Mouse (Mus musculus): Measurements from ENCODE around the gene Cbx2. TPM values are rescaled to one million over a fixed set of nuclear protein-coding genes. Genes with fewer than 3 reads are reported as not detected.

Cbx2 gene
- total RNA-seq, 2 experiments from 2014 or later: 1.4 to 1.9 TPM

GRCm38 (mm10) chr11:119039732-119040512 lies 17.2 kb downstream of the Cbx2 start:
- intact Hi-C loops (cut with DNase I; ENCODE audit: low total_unique reads): loop anchor here (10.0 kb wide), 1 partner anchor 45 kb away; the partner anchor contains the start of gene Cbx4
- no peak for DNase-seq

- peak; percentile 99 for DNase-seq
- intact Hi-C loops (cut with DNase I; ENCODE audit: low total_unique reads): no loop called here
These were observed 18.0 kb downstream of the Cbx2 start, which contains the start of gene Cbx8 for GRCm38 (mm10) chr11:119040600-119041324. Gene Cbx8, minus strand, starts transcription at chr11:119040969.

GRCm38 (mm10) chr11:119041325-119041716 lies 18.6 kb downstream of the Cbx2 start:
- intact Hi-C loops (cut with DNase I; ENCODE audit: low total_unique reads): no loop called here
- no peak for DNase-seq

- intact Hi-C loops (cut with DNase I; ENCODE audit: low total_unique reads): no loop called here
- DNase-seq: no peak
These were observed 19.1 kb downstream of the Cbx2 start for GRCm38 (mm10) chr11:119041750-119042465.

- intact Hi-C loops (cut with DNase I; ENCODE audit: low total_unique reads): no loop called here
- no peak for DNase-seq
These were observed 19.9 kb downstream of the Cbx2 start for GRCm38 (mm10) chr11:119042466-119043272.

- intact Hi-C loops (cut with DNase I; ENCODE audit: low total_unique reads): no loop called here
- no peak for DNase-seq
These were observed 20.4 kb downstream of the Cbx2 start for GRCm38 (mm10) chr11:119043273-119043540.

- no peak for DNase-seq
- intact Hi-C loops (cut with DNase I; ENCODE audit: low total_unique reads): no loop called here
These were observed 21.2 kb downstream of the Cbx2 start for GRCm38 (mm10) chr11:119043761-119044550.

GRCm38 (mm10) chr11:119044551-119045337 lies 22.0 kb downstream of the Cbx2 start:
- peak; percentile 45 for DNase-seq
- intact Hi-C loops (cut with DNase I; ENCODE audit: low total_unique reads): no loop called here

GRCm38 (mm10) chr11:119046601-119047245 lies 24.0 kb downstream of the Cbx2 start:
- intact Hi-C loops (cut with DNase I; ENCODE audit: low total_unique reads): no loop called here
- DNase-seq: peak; percentile 71

GRCm38 (mm10) chr11:119047261-119048132 lies 24.7 kb downstream of the Cbx2 start:
- intact Hi-C loops (cut with DNase I; ENCODE audit: low total_unique reads): no loop called here
- no peak for DNase-seq

- no peak for DNase-seq
- intact Hi-C loops (cut with DNase I; ENCODE audit: low total_unique reads): no loop called here
These were observed 25.4 kb downstream of the Cbx2 start for GRCm38 (mm10) chr11:119048133-119048510.

GRCm38 (mm10) chr11:119050361-119050760 lies 27.6 kb downstream of the Cbx2 start:
- intact Hi-C loops (cut with DNase I; ENCODE audit: low total_unique reads): no loop called here
- no peak for DNase-seq

GRCm38 (mm10) chr11:119051426-119051825 lies 28.7 kb downstream of the Cbx2 start:
- no peak for DNase-seq
- intact Hi-C loops (cut with DNase I; ENCODE audit: low total_unique reads): no loop called here

GRCm38 (mm10) chr11:119051927-119052660 lies 29.3 kb downstream of the Cbx2 start:
- intact Hi-C loops (cut with DNase I; ENCODE audit: low total_unique reads): no loop called here
- DNase-seq: no peak

- intact Hi-C loops (cut with DNase I; ENCODE audit: low total_unique reads): no loop called here
- no peak for DNase-seq
These were observed 30.0 kb downstream of the Cbx2 start for GRCm38 (mm10) chr11:119052661-119053256.

- intact Hi-C loops (cut with DNase I; ENCODE audit: low total_unique reads): no loop called here
- DNase-seq: peak; percentile 55
These were observed 30.5 kb downstream of the Cbx2 start for GRCm38 (mm10) chr11:119053257-119053670.
